Comparison of ENCODE assay signal across 8 mouse cellular contexts in genomic region chr8:122566766-122567165, GRCm38 (mm10). TPM values are rescaled to one million over a fixed set of nuclear protein-coding genes. Genes with fewer than 3 reads are reported as not detected.
DNase-seq lines count a peak whose midpoint lies in the region; ATAC-seq and TF ChIP-seq lines count a peak whose summit lies in the region.

No protein-coding gene starts in this region.

- H3K9me3 ChIP-seq in heart, embryonic 10.5 days: no peaks in the 10 kb centered on the region
- H3K9me3 ChIP-seq in liver, embryonic 14.5 days (ENCODE audit: control insufficient read depth, low read length): no peaks in the 10 kb centered on the region

- H3K27me3 ChIP-seq in heart, embryonic 10.5 days (ENCODE audit: insufficient read depth, poor library complexity, severe bottlenecking): no peaks in the 10 kb centered on the region
- no peaks in the 10 kb centered on the region for H3K27me3 ChIP-seq in liver, embryonic 14.5 days (ENCODE audit: control insufficient read depth, insufficient read depth, low read length)

- TF ChIP-seq EP300 in liver, embryonic 14.5 days (IDR thresholded peaks at IDR 0.05; ENCODE audit: low read depth): no peak

- H3K4me3 ChIP-seq in brown adipose tissue, adult 24 weeks (ENCODE audit: insufficient read depth, low read depth, low read length): peak overlapping the region; percentile 69
- peak overlapping the region; percentile 96 for H3K4me3 ChIP-seq in heart, embryonic 10.5 days
- H3K4me3 ChIP-seq in liver, embryonic 14.5 days (ENCODE audit: insufficient read depth in 1 of 2, low read depth in 2 of 2, low read length in 2 of 2): peak overlapping the region; percentile 77 to 96

- TF ChIP-seq CTCF in liver, embryonic 14.5 days (IDR thresholded peaks at IDR 0.05; ENCODE audit: low read depth): no peak

- peaks cover 5% of the 10 kb centered on the region for H3K4me1 ChIP-seq in brown adipose tissue, adult 24 weeks (ENCODE audit: control insufficient read depth, insufficient read depth, insufficient read length, low read length)
- peaks cover 37% of the 10 kb centered on the region for H3K4me1 ChIP-seq in heart, embryonic 10.5 days
- peaks cover 13 to 17% of the 10 kb centered on the region in 2 experiments for H3K4me1 ChIP-seq in liver, embryonic 14.5 days (replicated peaks; ENCODE audit: control insufficient read depth in 2 of 2, insufficient read depth in 2 of 2, low read length in 1 of 2)

- 34% methylated on average over 6 of the region's 6 CpGs for WGBS in heart, embryonic 10.5 days
- WGBS in liver, embryonic 14.5 days (ENCODE audit: insufficient replicate concordance): 18% methylated on average over 6 of the region's 6 CpGs

- peak overlapping the region; percentile 97 for H3K4me2 ChIP-seq in liver, embryonic 14.5 days (ENCODE audit: low read depth)

- peak; percentile 50 for DNase-seq in ovary, adult 18-20 months (ENCODE audit: low spot score)
- no peak for DNase-seq in ovary, postnatal 14 days (ENCODE audit: low spot score)
- DNase-seq in heart, embryonic 10.5 days (ENCODE audit: low spot score): no peak
- no peak for DNase-seq in liver, embryonic 14.5 days (ENCODE audit: low read depth in 3 of 3, low spot score in 3 of 3)
- DNase-seq in urinary bladder, postnatal 36 days (ENCODE audit: low spot score in 2 of 2): no peak
- DNase-seq in left cerebral cortex, adult 8-10 months (ENCODE audit: low spot score in 2 of 2): no peak
- no peak for DNase-seq in natural killer cell, adult 2 months (ENCODE audit: low spot score in 2 of 2)

- ATAC-seq in liver, embryonic 14.5 days (ENCODE audit: insufficient read depth): no peak

- peaks cover 33% of the 10 kb centered on the region for H3K36me3 ChIP-seq in heart, embryonic 10.5 days
- H3K36me3 ChIP-seq in liver, embryonic 14.5 days (replicated peaks; ENCODE audit: control insufficient read depth, insufficient read depth, low read depth): peaks cover 29% of the 10 kb centered on the region

- peak overlapping the region; percentile 75 for H3K9ac ChIP-seq in liver, embryonic 14.5 days (replicated peaks)

- peak overlapping the region; percentile 83 for H3K27ac ChIP-seq in brown adipose tissue, adult 24 weeks (replicated peaks; ENCODE audit: low read depth, low read length)
- peak overlapping the region; percentile 98 for H3K27ac ChIP-seq in heart, embryonic 10.5 days
- peak overlapping the region; percentile 16 for H3K27ac ChIP-seq in liver, embryonic 14.5 days

RNA-seq across cellular contexts. Expression of gene Cdt1, which starts 1.0 kb away (rescaled TPM):
- 0.48 and 0.58 TPM in 2 replicates for polyA plus RNA-seq in brown adipose tissue, adult 24 weeks (2012; ENCODE audit: insufficient read depth, insufficient read length, missing spikeins)
- polyA plus RNA-seq in heart, embryonic 10.5 days (2016; fragmentation: Nextera tagmentation; extraction: Ambion mirVana): 47.6 TPM in 2 replicates
- 62.3 and 65.3 TPM in 2 replicates for polyA plus RNA-seq in liver, embryonic 14.5 days (2012; rRNA removed)
- 41.9 and 48.8 TPM in 2 replicates for polyA plus RNA-seq in liver, embryonic 14.5 days (2014; fragmentation: Nextera tagmentation; extraction: Ambion mirVana)
- total RNA-seq in left cerebral cortex, adult 8-10 months (2022): 1 to 10 TPM; 4.1 to 5.0 (median 4.4) TPM

RNA-seq across cellular contexts. Expression of gene Aprt, which starts 9.9 kb away (rescaled TPM):
- polyA plus RNA-seq in brown adipose tissue, adult 24 weeks (2012; ENCODE audit: insufficient read depth, insufficient read length, missing spikeins): 17.3 and 19.4 TPM in 2 replicates
- polyA plus RNA-seq in heart, embryonic 10.5 days (2016; fragmentation: Nextera tagmentation; extraction: Ambion mirVana): 318 and 361 TPM in 2 replicates
- 87.5 and 101 TPM in 2 replicates for polyA plus RNA-seq in liver, embryonic 14.5 days (2012; rRNA removed)
- 197 TPM in 2 replicates for polyA plus RNA-seq in liver, embryonic 14.5 days (2014; fragmentation: Nextera tagmentation; extraction: Ambion mirVana)
- 10 to 100 TPM; 52.8 to 60.2 (median 57.6) TPM for total RNA-seq in left cerebral cortex, adult 8-10 months (2022)

RNA-seq across cellular contexts. Expression of gene Piezo1, which starts 15.6 kb away (rescaled TPM):
- 14.7 and 20.4 TPM in 2 replicates for polyA plus RNA-seq in brown adipose tissue, adult 24 weeks (2012; ENCODE audit: insufficient read depth, insufficient read length, missing spikeins)
- 23.7 and 29.3 TPM in 2 replicates for polyA plus RNA-seq in heart, embryonic 10.5 days (2016; fragmentation: Nextera tagmentation; extraction: Ambion mirVana)
- polyA plus RNA-seq in liver, embryonic 14.5 days (2012; rRNA removed): 49.5 and 60.9 TPM in 2 replicates
- 12.6 and 15.4 TPM in 2 replicates for polyA plus RNA-seq in liver, embryonic 14.5 days (2014; fragmentation: Nextera tagmentation; extraction: Ambion mirVana)
- total RNA-seq in left cerebral cortex, adult 8-10 months (2022): 1 to 10 TPM; 5.6 to 6.7 (median 6.1) TPM

RNA-seq across cellular contexts. Expression of gene Galns, which starts 44.5 kb away (rescaled TPM):
- polyA plus RNA-seq in brown adipose tissue, adult 24 weeks (2012; ENCODE audit: insufficient read depth, insufficient read length, missing spikeins): 1.9 and 2.7 TPM in 2 replicates
- 8.1 and 11.9 TPM in 2 replicates for polyA plus RNA-seq in heart, embryonic 10.5 days (2016; fragmentation: Nextera tagmentation; extraction: Ambion mirVana)
- 4.3 and 4.6 TPM in 2 replicates for polyA plus RNA-seq in liver, embryonic 14.5 days (2012; rRNA removed)
- polyA plus RNA-seq in liver, embryonic 14.5 days (2014; fragmentation: Nextera tagmentation; extraction: Ambion mirVana): 3.8 and 4.7 TPM in 2 replicates
- total RNA-seq in left cerebral cortex, adult 8-10 months (2022): 10 to 100 TPM in 3 of 4 experiments, 1 to 10 TPM in 1; 9.3 to 11.5 (median 10.9) TPM

RNA-seq across cellular contexts. Expression of gene Trappc2l, which starts 44.7 kb away (rescaled TPM):
- polyA plus RNA-seq in brown adipose tissue, adult 24 weeks (2012; ENCODE audit: insufficient read depth, insufficient read length, missing spikeins): 81.0 and 89.0 TPM in 2 replicates
- polyA plus RNA-seq in heart, embryonic 10.5 days (2016; fragmentation: Nextera tagmentation; extraction: Ambion mirVana): 52.9 and 67.4 TPM in 2 replicates
- polyA plus RNA-seq in liver, embryonic 14.5 days (2012; rRNA removed): 15.5 and 27.9 TPM in 2 replicates
- 32.5 and 35.4 TPM in 2 replicates for polyA plus RNA-seq in liver, embryonic 14.5 days (2014; fragmentation: Nextera tagmentation; extraction: Ambion mirVana)
- 10 to 100 TPM; 73.8 to 84.5 (median 76.0) TPM for total RNA-seq in left cerebral cortex, adult 8-10 months (2022)

Comparison
In these comparisons a context has a peak if more than half of its experiments do, and no peak if none do; other contexts are left out.
1. H3K27ac ChIP-seq: peak in every context shown above with its lines; median percentile 98 in heart, embryonic 10.5 days; 83 in brown adipose tissue, adult 24 weeks; 16 in liver, embryonic 14.5 days.
2. RNA of gene Cdt1, which starts 1.0 kb away (polyA plus RNA-seq): 41.9 to 65.3 TPM in liver, embryonic 14.5 days and 47.6 TPM in heart, embryonic 10.5 days; 0.48 to 0.58 TPM in brown adipose tissue, adult 24 weeks; every median in the first group is over 10 times any median in the second.
3. Peak in every context shown above with its lines, with median percentiles within 50 percentile points of each other: H3K4me3 ChIP-seq.